Mouse (Mus musculus) urinary bladder, postnatal 36 days (tissue): ENCODE results near the gene Tiam2.

Experiments used
- DNase-seq, 2 experiments: peaks; one replicate each; pipeline ENCODE4 v3.0.0; 2022; ENCODE audit warnings: low spot score in 2 of 2, mixed read lengths in 1 of 2

Tiam2 gene

DNA sequence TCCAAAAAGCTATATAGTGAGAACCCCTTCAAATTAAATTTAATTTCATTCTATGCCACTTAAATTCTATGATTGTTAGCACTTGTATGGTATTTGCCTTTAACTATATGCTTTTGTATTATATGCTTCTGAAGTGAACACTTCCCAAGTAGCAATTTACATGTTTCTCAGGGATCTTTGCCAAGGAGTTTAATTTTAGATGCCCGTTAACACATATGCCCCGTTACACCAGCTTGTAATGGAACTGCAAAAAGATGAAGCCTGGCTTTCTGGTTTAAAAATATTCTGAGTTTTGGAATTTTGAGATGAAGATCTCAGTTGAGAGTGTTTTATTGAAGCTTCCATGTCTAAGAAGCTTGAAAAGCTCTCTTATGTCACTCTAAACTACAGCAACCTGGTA lies 67.6 kb downstream of the Tiam2 start:
- no peak for DNase-seq

DNA sequence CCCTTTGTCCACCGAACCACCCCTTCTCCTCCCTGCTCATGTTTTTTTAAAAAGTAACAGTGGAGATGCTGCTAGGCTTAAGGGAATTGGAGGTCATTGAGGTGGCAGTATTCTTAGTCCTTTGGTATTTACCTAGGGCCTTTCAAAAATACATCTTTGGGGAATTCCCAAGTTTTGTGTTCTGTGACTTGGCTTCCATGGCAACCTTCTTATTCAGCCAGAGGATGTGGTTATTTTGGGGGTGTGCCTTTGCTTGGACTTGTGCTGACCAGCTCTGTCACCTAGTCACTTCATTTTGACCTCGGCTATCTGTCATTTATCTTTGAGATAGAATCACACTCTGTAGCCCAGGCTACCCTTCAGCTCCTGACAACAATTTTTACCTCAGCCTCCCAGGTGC lies 68.6 kb downstream of the Tiam2 start:
- DNase-seq, result no peak

DNA sequence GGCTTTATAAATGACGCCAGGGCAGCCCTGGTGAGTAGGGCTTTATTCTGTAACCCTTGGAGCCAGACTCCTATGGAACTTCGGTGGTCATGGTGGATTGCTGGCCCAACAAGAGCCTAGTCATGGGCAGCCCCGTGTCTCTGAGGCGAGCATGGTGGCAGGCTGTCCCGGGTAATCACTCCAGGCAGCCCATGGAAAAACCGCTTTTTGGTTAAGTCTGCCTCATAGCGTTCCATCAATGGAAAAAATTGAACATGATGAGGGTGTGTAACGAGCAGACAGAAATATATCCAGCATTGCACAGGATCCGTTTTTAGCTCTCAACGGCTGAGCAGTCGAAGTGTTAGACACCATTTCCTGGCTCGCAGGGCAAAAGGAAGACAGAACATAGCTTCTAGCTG lies 70.5 kb downstream of the Tiam2 start:
- no peak for DNase-seq

DNA sequence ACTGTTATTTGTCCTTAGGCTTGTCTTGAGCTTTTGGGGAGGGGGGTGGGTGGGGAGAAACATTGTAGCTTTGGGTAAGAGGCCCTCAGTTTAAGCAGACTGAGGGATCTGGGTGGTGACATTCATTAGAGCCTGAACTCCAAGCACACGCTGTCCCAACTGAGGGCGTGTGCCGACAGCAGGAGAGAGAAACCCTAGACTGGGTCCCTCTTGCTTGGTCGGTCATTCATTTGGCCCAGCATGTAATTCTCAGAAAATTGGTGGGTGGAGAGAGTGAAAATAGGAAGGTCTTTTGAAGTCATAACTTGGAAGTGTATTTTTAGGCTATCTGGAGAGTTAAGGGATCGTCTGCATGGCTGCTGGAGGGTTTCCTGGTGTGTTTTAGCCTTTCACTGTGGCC lies 71.5 kb downstream of the Tiam2 start:
- no peak for DNase-seq

DNA sequence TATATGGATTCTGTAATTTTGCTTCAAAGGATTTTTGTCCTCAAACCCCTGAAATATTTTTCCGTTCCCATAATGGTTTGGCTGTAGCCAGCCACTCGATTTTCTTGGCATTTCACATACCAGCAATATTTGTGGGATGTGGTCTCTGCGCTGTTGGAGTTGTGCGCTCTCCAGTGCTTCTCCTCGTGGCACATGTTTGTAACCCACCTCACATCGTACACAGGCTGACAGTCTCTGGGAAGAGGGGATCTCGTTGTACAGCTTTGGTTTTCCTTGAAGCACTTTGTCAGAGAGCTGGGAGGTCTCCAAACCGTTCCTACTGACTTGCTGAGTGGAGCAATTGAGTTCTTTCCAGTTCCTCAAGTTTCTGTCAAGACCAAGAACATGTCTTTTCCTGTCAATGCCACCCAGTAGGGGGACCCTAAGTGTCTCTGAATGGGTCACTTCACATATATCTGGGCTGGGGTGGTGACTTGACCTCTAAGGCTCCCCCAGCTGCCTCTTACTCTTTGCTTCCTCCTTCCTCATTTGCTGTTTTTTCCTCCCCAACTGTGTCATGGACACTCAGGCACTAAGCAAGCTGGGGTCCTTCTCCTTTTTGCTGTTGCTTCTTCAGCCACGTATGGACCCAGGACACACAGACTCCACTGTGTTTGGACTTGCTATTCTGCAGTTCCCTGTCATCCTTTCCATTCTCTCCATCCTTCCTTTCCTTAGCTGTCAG lies 79.1 kb downstream of the Tiam2 start:
- DNase-seq, result no peak

DNA sequence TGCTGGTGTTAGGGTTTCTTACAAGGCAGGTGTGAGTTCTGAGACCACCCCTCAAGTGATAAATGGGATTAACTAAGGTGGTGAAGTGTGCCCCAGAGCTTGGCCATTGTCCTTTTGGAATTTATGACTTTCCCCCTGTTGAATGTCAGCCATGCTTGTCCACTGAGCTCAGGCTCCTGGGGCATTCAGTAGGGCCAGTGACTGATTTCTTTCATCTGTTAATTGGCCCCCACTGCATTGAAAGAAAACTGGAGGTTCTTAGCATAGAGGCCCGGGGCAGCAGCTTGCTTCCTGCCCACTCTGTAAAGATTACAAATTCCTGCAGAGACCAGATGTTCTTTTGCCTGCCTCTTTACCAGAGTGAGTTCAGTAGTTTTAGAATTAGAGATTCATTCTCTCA lies 80.7 kb downstream of the Tiam2 start:
- no peak for DNase-seq

DNA sequence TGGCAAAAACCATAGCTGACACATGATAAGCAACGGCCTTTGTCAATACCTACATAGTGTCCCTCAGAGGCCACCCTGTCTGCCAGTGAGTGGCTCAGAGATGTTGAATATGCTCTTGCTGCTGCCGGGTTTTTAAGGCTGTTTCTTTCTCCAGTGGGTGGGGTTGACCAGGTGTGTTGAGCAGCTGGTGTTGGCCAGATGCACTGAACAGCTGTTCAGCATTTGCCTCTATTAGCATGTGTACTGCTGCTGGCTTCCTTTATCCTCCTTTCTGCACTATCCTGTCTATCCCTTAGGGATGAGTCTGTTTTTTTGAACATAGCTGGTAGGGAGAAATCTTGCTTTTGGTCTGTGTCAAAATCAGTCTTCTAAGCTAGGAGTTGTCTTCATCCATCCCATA lies 83.9 kb downstream of the Tiam2 start:
- DNase-seq, result no peak

DNA sequence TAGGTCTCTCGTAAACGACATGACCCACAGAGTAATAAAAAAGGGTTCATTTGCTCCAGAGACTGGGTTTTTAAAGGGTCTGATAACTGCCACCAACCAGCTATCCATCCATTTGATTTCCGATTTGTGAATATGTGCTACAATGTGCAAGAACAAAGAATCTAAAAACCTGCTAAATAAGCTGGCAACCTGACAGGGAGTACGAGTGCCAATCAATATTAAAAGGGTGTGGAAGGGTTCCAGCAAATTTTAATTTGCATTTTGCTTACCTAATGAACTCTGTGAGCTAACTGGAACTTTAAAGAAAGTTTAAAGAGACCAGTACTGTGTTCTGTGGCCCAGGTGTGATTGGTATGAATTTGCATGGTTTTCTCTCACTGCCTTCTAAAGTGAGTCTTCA lies 86.4 kb downstream of the Tiam2 start:
- DNase-seq, result no peak

DNA sequence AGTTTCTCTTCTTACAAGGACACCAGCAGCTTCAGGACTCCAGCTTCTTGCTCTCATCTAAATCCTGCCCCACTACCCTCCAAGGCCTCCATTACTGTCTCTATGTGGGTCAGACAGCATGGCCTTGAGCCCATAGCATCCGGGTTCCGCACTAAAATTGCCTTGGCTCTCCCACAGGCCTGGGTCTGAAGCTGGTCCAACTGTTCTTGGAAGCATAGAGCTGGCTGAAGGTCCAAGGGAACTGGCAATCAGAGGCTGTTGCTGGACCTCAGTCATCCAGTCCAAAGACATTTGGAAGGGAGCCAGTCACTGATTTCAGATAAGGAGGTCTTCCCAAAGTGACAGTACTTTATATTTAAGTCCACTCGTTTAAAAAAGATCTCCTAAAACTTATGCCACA lies 89.2 kb downstream of the Tiam2 start:
- DNase-seq, result peak in 1 of 2 experiments; percentile 61

DNA sequence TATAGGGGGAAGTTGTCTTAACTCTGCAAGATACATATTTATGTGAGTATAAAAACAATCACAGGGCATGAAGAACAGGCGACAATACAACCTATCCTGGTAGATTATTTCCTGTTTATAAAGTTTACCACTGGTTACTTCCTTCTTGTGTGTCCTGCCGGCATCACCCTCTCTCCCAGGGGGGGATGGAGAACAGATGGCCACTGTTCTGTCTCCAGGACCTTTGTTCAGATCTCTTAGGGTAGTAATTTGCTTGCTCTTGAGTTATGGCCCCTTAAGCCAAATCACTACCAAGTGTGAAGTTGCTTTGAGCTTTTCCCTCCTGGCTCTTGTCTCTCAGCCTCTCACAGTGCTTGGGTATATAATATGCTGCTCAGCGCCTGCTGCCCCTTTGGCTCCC lies 90.0 kb downstream of the Tiam2 start:
- DNase-seq, result no peak

DNA sequence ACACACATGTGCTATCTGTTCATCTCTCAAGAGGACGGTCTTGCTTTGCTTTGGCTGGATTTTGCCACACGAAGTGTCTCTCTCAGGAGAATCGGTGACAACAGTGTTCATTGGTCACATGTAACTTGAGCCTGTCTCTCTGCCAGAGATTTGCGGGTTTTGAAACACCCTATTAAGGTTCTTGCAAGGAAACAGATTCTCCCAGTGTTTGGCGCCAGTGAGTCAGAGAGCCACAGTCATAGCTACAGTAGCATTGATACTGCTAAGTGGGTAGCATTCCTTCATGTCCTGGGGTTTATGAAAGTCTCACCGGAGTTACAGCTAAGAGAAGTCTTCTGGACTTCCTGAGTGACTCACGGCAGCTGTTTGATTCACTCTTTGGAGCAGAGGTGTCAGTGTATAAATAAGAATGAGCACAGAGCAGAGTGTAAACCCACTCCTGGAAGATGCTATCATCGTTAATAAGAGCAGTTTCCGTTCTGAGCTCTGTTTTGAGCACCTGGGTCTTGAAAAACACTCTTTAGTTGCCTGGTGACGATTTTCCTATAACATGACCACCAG lies 93.1 kb downstream of the Tiam2 start:
- DNase-seq, result peak in 1 of 2 experiments; percentile 46

DNA sequence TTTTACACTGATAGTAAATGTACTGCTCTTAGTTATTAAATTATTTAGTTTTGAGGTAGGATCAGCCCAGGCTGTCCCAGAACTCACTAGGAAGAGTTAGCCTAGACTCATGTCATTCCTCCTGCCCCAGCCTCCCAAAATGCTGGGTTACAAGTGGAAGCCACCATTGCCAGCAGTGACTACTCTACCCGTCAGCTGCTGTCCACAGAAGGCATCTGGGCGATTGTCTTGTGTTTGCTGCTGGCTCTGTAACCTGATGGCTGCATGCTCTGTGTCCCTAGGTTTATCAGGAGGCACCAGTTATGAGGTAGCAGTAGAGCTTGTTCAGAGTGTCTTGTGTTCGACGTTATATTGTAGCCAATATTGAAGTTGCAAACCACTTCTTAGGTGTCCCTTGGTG lies 93.8 kb downstream of the Tiam2 start:
- DNase-seq, result no peak

DNA sequence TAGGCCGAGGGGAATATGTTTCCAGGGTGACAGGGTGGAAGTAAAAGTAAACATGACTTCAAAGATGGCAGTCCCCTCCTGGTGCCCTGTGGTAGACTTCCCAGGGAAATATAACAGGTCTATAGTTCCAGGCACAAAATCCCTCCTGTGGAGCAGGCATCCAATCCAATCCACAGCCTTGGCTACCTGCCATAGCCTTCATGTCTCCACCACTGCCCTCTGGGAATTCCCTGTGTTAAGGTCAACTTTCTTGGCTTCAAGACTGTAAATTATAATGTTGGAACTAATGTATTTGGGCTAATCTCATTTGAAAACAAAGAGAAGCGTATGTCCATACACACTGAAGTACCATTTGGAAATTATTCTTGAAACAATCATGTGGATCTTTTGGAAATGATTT lies 97.0 kb downstream of the Tiam2 start:
- no peak for DNase-seq

DNA sequence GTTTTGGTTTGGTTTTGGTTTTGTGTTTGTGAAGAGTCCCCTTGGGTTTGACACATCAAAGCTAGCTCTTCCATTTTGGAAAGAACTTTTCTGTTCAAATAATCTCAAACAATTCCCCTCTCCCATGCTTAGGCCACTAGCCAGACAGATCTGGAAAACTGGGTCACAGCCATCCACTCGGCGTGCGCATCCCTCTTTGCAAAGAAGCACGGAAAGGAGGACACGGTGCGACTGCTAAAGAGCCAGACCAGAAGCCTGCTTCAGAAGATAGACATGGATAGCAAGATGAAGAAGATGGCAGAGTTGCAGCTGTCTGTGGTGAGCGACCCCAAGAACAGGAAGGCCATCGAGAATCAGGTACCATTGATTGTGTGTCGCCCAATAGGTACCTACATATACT lies 102.3 kb downstream of the Tiam2 start:
- DNase-seq, result no peak

DNA sequence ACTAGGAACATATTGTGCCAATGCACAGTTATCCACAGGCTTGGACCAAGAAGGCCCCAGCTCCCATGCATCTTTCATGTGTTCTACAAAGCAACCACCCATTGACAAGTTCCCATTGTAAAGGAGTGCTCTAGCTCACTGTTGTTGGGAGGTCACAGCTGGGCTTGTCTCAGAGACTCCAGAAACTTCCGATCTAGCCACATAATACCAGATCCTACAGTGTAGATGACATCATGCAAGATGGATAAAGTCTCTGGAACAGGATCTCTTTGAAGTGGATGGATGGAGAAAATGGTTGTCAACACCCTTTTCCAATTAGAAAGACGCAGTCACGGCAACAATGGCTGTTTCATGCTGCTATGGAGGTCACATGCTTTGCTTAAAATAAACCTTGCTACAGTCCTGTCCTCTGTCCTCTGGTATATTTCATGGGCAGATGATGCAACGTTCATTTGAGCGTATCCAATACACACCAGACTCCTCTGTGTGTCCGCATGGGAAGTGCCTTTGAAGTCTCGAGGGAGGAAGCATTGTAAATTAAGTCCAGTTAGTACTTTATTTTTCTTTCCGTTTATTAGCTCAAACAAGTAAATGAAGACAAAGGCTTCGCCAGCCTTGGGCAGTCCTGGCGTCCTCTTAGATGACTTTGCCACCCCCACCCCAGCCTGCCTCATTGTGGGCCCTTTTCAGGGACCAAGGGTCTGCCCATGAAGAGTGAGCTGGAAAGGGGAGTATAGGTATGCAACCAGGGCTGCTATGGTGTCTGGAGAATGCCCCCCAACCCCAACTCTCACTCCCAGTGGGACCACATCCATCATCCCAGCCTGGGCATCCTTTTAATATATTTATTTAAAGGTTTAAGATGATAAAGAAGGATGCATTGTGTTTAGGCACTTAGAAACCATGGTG lies 106.5 kb downstream of the Tiam2 start:
- DNase-seq, result no peak

DNA sequence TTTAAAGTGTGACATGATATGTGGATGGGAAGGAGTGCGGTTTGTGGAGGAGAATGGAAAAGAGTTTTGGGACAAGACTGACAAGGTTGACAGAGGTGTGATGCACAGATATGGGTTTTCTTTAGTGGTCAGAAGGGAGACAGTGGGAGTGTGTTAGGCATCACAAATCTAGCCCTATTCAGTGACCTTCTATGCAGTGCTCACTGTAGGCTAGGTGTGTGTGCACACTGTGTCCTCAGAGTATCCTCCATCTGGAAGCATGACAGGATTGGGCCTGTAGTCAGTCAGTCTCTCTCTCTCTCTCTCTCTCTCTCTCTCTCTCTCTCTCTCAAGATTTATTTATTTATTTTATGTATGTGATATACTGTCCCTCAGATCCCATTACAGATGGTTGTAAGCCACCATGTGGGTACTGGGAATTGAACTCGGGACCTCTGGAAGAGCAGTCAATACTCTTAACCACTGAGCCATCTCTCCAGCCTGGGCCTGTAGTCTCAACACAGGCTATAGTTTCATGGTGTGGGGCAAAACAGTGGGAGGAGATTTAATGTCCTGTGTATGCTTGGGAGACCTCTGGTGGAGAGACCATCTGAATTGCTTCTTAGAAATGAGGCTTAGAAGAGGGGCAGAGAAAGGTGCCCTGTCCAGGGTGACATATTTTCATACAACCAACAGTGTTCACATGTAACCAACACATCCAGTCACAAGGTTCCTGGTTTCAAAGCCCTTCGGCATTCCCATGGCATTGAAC lies 107.3 kb downstream of the Tiam2 start:
- DNase-seq, result no peak

DNA sequence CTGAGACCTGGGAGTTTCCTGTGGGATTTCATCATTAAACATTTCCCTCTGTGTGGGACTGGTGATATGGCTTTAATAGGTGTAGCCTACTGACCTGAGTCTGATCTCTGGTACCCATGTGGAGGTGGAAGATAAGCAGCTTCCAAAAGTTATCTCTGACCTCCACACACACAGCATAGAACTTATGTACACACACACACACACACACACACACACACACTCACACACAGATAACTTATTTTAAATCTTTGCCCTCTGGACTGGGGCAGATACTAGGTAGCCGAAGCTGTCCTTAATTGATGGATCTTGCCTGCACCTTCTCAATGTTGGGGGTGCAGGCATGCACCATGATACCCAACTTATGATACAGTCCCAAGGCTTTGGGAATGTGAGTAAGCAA lies 108.9 kb downstream of the Tiam2 start:
- DNase-seq, result no peak

DNA sequence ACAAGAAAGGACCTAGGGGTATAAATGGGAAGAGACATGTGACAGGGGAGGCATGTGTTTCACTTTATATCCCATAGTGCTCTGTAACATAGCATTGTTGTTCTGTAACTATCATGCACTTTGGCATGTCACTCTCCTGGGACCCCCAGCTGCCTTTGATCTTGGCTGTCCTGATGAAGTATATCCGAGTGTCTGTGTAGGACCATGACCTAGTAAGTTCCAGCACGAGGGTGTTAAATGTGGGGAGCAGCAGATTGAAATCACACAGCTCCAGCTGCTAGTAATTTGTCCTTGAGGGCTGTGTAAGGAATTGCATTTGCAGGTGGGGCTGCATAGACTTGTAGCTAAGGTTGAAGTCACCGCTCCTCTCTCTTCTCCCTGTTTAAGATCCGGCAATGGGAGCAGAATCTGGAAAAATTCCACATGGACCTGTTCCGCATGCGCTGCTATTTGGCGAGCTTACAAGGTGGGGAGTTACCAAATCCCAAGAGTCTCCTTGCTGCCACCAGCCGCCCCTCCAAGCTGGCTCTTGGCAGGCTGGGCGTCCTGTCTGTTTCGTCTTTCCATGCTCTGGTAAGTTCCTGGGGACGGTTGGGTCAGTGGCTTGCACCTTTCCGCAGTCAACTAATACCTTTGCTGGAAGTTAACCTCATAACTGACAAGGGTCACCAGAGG lies 110.6 kb downstream of the Tiam2 start:
- no peak for DNase-seq

DNA sequence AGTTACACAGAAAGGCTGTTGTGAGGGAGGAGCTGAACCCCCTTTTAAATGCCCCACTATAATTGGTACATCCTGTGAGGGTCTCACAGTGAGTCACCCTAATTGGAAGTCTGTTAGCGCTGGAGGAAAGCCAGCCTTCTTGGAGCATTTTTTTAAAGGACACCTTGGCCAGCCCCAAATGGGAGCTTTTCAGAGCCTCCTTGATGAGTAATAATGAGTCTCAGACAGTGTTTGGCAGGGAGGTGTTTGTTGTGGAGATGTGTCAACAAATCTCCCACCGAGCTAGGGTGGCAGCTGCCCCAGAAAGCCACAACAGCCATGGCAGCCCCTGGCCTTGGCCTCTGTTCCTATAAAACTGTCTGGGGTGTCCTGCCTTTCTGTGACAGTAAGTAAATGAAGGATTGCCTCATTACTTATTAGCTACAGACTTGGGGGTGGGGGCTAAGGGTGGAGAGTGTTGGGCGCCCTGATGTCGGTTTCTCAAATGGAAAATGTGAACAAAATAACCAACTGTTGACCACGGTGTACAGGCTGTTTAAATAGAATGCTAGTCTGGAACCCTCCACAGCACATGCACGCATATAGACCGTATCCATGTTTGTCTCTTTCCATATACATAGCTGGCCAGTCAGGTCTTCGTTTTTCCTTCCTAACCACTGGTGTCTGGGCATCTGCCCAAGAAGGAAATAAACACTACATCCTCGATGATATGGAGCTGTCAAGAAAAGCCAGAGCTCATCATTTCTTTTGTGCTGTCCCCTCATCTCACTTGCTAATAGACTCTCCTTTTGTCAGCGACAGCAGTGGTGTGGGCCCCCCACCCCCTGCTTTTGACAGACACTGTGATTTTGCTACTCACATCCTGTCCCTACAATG lies 116.4 kb downstream of the Tiam2 start:
- no peak for DNase-seq

DNA sequence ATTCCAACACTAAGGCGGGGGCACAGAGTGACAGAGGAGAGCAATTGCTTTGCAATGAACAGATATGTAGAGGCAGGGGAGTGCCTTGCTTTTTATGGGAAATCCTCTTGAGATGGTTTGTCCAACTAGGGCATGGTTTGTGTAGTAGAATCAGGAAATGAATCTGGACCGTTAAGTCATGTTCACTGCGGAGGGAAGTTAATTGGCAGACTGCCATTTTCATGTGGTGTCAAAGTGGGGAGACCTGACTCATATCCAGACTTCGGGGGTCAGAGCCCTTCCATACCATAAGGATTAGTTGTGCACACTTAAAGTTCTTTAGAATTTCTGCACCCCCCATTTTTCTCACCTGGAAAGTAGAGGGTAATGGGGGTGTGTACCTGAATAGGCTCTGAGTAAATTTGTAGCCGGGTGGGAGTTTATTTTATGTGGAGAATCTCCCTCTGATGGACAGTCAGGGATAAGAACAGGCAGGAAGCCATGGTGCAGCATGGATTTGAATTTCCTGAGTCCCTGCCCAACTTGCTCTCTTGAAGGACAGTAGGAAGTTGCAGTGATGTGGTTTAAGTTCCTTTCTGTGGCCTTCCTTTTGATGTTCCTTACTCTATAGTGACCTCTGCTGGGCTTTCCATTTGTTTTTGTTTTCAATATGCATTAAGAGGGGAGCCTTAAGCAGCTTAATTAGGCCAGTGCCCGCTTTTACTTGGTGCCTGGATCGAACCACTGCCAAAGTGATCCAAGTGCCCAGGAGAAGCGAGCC lies 120.0 kb downstream of the Tiam2 start:
- peak in 1 of 2 experiments; percentile 13 for DNase-seq
